Mouse (Mus musculus): ENCODE results near the gene Sephs2.
A peak's percentile ranks its signal among the peaks of the same experiment; 100 is the strongest.
"Not testable (repeated sequence)": the region's sequence is repeated elsewhere in the genome, so short reads cannot be mapped to it uniquely, and the experiment has no call there.

The Sephs2 gene

GRCm38 (mm10) chr7:127270256-127270655 lies 3.6 kb downstream of the Sephs2 start:
- no peak for DNase-seq

GRCm38 (mm10) chr7:127263526-127263925 lies 10.3 kb downstream of the Sephs2 start:
- no peak for DNase-seq

GRCm38 (mm10) chr7:127262218-127262961 lies 11.5 kb downstream of the Sephs2 start:
- DNase-seq: no peak

GRCm38 (mm10) chr7:127260309-127261111 lies 13.3 kb downstream of the Sephs2 start, which contains the start of gene Dctpp1:
Gene Dctpp1 (minus strand): TSS chr7:127260709.
- peak; percentile 97 for DNase-seq

- DNase-seq: no peak
Observed at GRCm38 (mm10) chr7:127259186-127259905, 14.5 kb downstream of the Sephs2 start.

GRCm38 (mm10) chr7:127256518-127256917 lies 17.3 kb downstream of the Sephs2 start:
- no peak for DNase-seq

GRCm38 (mm10) chr7:127255965-127256364 lies 17.9 kb downstream of the Sephs2 start:
- DNase-seq: no peak

GRCm38 (mm10) chr7:127255008-127255407 lies 18.8 kb downstream of the Sephs2 start:
- no peak for DNase-seq

GRCm38 (mm10) chr7:127253821-127254769 lies 19.8 kb downstream of the Sephs2 start:
- peak; percentile 94 for DNase-seq

- DNase-seq: no peak
Observed at GRCm38 (mm10) chr7:127253341-127253740, 20.5 kb downstream of the Sephs2 start.

- DNase-seq: no peak
Observed at GRCm38 (mm10) chr7:127252414-127252813, 21.4 kb downstream of the Sephs2 start.

- DNase-seq: not testable (repeated sequence)
Observed at GRCm38 (mm10) chr7:127250511-127250910, 23.3 kb downstream of the Sephs2 start.

- DNase-seq: no peak
Observed at GRCm38 (mm10) chr7:127244658-127245510, 29.0 kb downstream of the Sephs2 start.

GRCm38 (mm10) chr7:127243870-127244657 lies 29.8 kb downstream of the Sephs2 start, which contains the start of gene Zfp771:
Gene Zfp771 (plus strand): TSS chr7:127244274.
- peak; percentile 93 for DNase-seq

- no peak for DNase-seq
Observed at GRCm38 (mm10) chr7:127243361-127243867, 30.4 kb downstream of the Sephs2 start.

- DNase-seq: peak; percentile 8
Observed at GRCm38 (mm10) chr7:127234777-127235176, 39.1 kb downstream of the Sephs2 start.

- DNase-seq: no peak
Observed at GRCm38 (mm10) chr7:127233765-127234164, 40.1 kb downstream of the Sephs2 start.

- no peak for DNase-seq
Observed at GRCm38 (mm10) chr7:127233368-127233749, 40.5 kb downstream of the Sephs2 start.

- DNase-seq: peak; percentile 85
Observed at GRCm38 (mm10) chr7:127232622-127233367, 41.1 kb downstream of the Sephs2 start, which contains the start of the genes Zfp553 and Sept1. Gene Zfp553 (plus strand): TSS chr7:127233061. Gene Sept1 (minus strand): TSS chr7:127233130.

All from cerebellum, adult 8-10 months (tissue).